Comparison of ENCODE assay signal across 8 mouse cellular contexts in the genomic region with DNA sequence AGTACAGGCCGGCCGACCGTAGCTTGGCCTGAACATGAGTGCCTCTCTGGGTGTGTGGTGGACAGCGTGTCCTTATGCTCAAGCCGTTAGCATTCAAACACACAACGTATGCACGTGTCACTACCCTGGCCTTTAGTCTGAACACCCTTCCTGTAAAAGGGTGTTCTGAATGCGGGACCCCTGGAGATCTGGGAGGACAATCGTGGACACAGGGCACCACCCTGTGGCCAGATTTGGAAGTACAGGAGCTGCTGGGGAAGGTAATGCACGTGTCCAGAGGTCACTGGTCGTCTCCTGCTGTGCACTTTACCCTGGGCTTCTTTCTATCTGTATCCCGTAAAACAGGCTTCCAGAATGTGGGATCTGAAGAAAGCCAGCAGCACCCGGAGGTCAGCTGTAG. TPM values are rescaled to one million over a fixed set of nuclear protein-coding genes. Genes with fewer than 3 reads are reported as not detected.
DNase-seq lines count a peak whose midpoint lies in the region; ATAC-seq and TF ChIP-seq lines count a peak whose summit lies in the region.
"Had no signal": no experiment of that assay in that cellular context is flagged by ENCODE, and none has a peak within 500 bp of the region (broad histone marks: within the 10 kb centered on the region; RNA-seq: fewer than 3 reads in every experiment).

No protein-coding gene starts in this region.

- no peaks in the 10 kb centered on the region for H3K9me3 ChIP-seq in limb, embryonic 12.5 days
- H3K9me3 ChIP-seq in midbrain, embryonic 15.5 days = no peaks in the 10 kb centered on the region
- H3K9me3 ChIP-seq: megakaryocyte, embryonic 14.5 days had no signal

- peak; percentile 67; the same call in 1 of the 2 replicates for ATAC-seq in limb, embryonic 12.5 days (ENCODE audit: insufficient number of reproducible peaks, insufficient read depth, low FRiP score, low TSS enrichment, low read depth)
- peak; percentile 50; the same call in 1 of the 2 replicates for ATAC-seq in midbrain, embryonic 15.5 days (replicated peaks)

- peak; percentile 93 for DNase-seq in ZHBTc4 (ENCODE audit: low read depth, low spot score)
- DNase-seq in cerebellum, postnatal 14 days = peak; percentile 92 to 95
- peak; percentile 70 to 75 for DNase-seq in gastrocnemius, adult 8-10 months (ENCODE audit: low spot score in 2 of 2)
- peak; percentile 90 for DNase-seq in kidney, adult 18-20 months
- DNase-seq in spleen, adult 2 months (ENCODE audit: low read depth in 1 of 2, low spot score in 2 of 2) = peak; percentile 12 to 68

- H3K36me3 ChIP-seq in limb, embryonic 12.5 days = peaks cover 12% of the 10 kb centered on the region
- H3K36me3 ChIP-seq in midbrain, embryonic 15.5 days (replicated peaks) = peaks cover 9% of the 10 kb centered on the region; the same call in 1 of the 2 replicates
- H3K36me3 ChIP-seq in spleen, adult 2 months (ENCODE audit: control insufficient read depth, insufficient read depth, low read length) = peaks cover 5% of the 10 kb centered on the region

- no peak for TF ChIP-seq POLR2A in spleen, adult 2 months (IDR thresholded peaks at IDR 0.05; ENCODE audit: low read depth, low read length)

- TF ChIP-seq CTCF in spleen, adult 2 months (IDR thresholded peaks at IDR 0.05; ENCODE audit: extremely low read depth, insufficient read depth, insufficient read length, insufficient replicate concordance) = peak; percentile 87; the same call in 1 of the 2 replicates

- WGBS in limb, embryonic 12.5 days = 25% methylated on average over 13 of the region's 13 CpGs
- WGBS in midbrain, embryonic 15.5 days = 24% methylated on average over 13 of the region's 13 CpGs
- WGBS in spleen, adult 2 months = 27% methylated on average over 13 of the region's 13 CpGs

- no peak overlapping the region for H3K9ac ChIP-seq in limb, embryonic 12.5 days (replicated peaks)
- no peak overlapping the region for H3K9ac ChIP-seq in midbrain, embryonic 15.5 days

- H3K27me3 ChIP-seq in limb, embryonic 12.5 days = no peaks in the 10 kb centered on the region
- H3K27me3 ChIP-seq in midbrain, embryonic 15.5 days (replicated peaks) = no peaks in the 10 kb centered on the region
- no peaks in the 10 kb centered on the region for H3K27me3 ChIP-seq in spleen, adult 2 months (ENCODE audit: control insufficient read depth, insufficient read depth, low read length)

- no peak overlapping the region for H3K27ac ChIP-seq in limb, embryonic 12.5 days
- H3K27ac ChIP-seq in midbrain, embryonic 15.5 days = no peak overlapping the region
- no peak overlapping the region for H3K27ac ChIP-seq in spleen, adult 2 months (ENCODE audit: insufficient read depth, low read length)

- H3K4me2 ChIP-seq in limb, embryonic 12.5 days = no peak overlapping the region
- no peak overlapping the region for H3K4me2 ChIP-seq in midbrain, embryonic 15.5 days

- no peak overlapping the region for H3K4me3 ChIP-seq in limb, embryonic 12.5 days (replicated peaks)
- H3K4me3 ChIP-seq in midbrain, embryonic 15.5 days = no peak overlapping the region
- H3K4me3 ChIP-seq in spleen, adult 2 months (ENCODE audit: extremely low read depth, insufficient read depth, insufficient read length) = no peak overlapping the region
- H3K4me3 ChIP-seq: megakaryocyte, embryonic 14.5 days had no signal

- peaks cover 3% of the 10 kb centered on the region; the same call in 1 of the 2 replicates for H3K4me1 ChIP-seq in limb, embryonic 12.5 days (replicated peaks)
- no peaks in the 10 kb centered on the region for H3K4me1 ChIP-seq in midbrain, embryonic 15.5 days
- H3K4me1 ChIP-seq in spleen, adult 2 months (ENCODE audit: control insufficient read depth, insufficient read depth, insufficient read length) = no peaks in the 10 kb centered on the region

RNA-seq across cellular contexts. Expression of a gene that starts 3.0 kb away (rescaled TPM):
- total RNA-seq in gastrocnemius, adult 8-10 months (2022) = 1,000 to 10,000 TPM; 1,780 to 2,019 (median 1,893) TPM
- 1.9 and 2.7 TPM in 2 replicates for polyA plus RNA-seq in limb, embryonic 12.5 days (2016; fragmentation: Nextera tagmentation; extraction: Ambion mirVana)
- polyA plus RNA-seq in midbrain, embryonic 15.5 days (2015; fragmentation: Nextera tagmentation; extraction: Ambion mirVana) = not detected in 2 replicates
- not detected in 2 replicates for polyA plus RNA-seq in spleen, adult 2 months (2012; rRNA removed)

RNA-seq across cellular contexts. Expression of a gene that starts 17.5 kb away (rescaled TPM):
- under 1 TPM in 1 of 4 experiments, not detected in 3; 0.08 TPM for total RNA-seq in gastrocnemius, adult 8-10 months (2022)
- polyA plus RNA-seq in limb, embryonic 12.5 days (2016; fragmentation: Nextera tagmentation; extraction: Ambion mirVana) = not detected in 2 replicates
- polyA plus RNA-seq in midbrain, embryonic 15.5 days (2015; fragmentation: Nextera tagmentation; extraction: Ambion mirVana) = 0.56 and 0.63 TPM in 2 replicates
- polyA plus RNA-seq in spleen, adult 2 months (2012; rRNA removed) = 0.12 and 0.32 TPM in 2 replicates

RNA-seq across cellular contexts. Expression of a gene that starts 21.1 kb away (rescaled TPM):
- total RNA-seq in gastrocnemius, adult 8-10 months (2022) = 10 to 100 TPM; 18.7 to 23.2 (median 22.2) TPM
- polyA plus RNA-seq in limb, embryonic 12.5 days (2016; fragmentation: Nextera tagmentation; extraction: Ambion mirVana) = 28.3 and 29.9 TPM in 2 replicates
- 54.0 and 55.5 TPM in 2 replicates for polyA plus RNA-seq in midbrain, embryonic 15.5 days (2015; fragmentation: Nextera tagmentation; extraction: Ambion mirVana)
- 13.3 and 15.0 TPM in 2 replicates for polyA plus RNA-seq in spleen, adult 2 months (2012; rRNA removed)

RNA-seq across cellular contexts. Expression of a gene that starts 21.4 kb away (rescaled TPM):
- total RNA-seq in gastrocnemius, adult 8-10 months (2022) = 10 to 100 TPM; 85.3 to 96.3 (median 89.9) TPM
- polyA plus RNA-seq in limb, embryonic 12.5 days (2016; fragmentation: Nextera tagmentation; extraction: Ambion mirVana) = 271 and 302 TPM in 2 replicates
- 279 and 282 TPM in 2 replicates for polyA plus RNA-seq in midbrain, embryonic 15.5 days (2015; fragmentation: Nextera tagmentation; extraction: Ambion mirVana)
- 39.6 and 43.0 TPM in 2 replicates for polyA plus RNA-seq in spleen, adult 2 months (2012; rRNA removed)

RNA-seq across cellular contexts. Expression of a gene that starts 38.0 kb away (rescaled TPM):
- total RNA-seq in gastrocnemius, adult 8-10 months (2022) = 1 to 10 TPM; 1.4 to 2.8 (median 2.2) TPM
- 18.9 and 21.5 TPM in 2 replicates for polyA plus RNA-seq in limb, embryonic 12.5 days (2016; fragmentation: Nextera tagmentation; extraction: Ambion mirVana)
- 6.2 and 8.4 TPM in 2 replicates for polyA plus RNA-seq in midbrain, embryonic 15.5 days (2015; fragmentation: Nextera tagmentation; extraction: Ambion mirVana)
- 21.2 and 26.0 TPM in 2 replicates for polyA plus RNA-seq in spleen, adult 2 months (2012; rRNA removed)

Comparison
In these comparisons a context has a peak if more than half of its experiments do, and no peak if none do; other contexts are left out.
1. DNase-seq: peak in every context shown above with its lines; median percentile 94 in cerebellum, postnatal 14 days; 93 in ZHBTc4; 90 in kidney, adult 18-20 months; 72 in gastrocnemius, adult 8-10 months; 40 in spleen, adult 2 months.